Mouse (Mus musculus): ENCODE measurements at regions not wholly inside any gene's neighbourhood (a gene's known extent, or its start where the extent isn't known, plus 50 kb on each side); places are given as distances from the start of the nearest gene placed in this dataset.
A peak's percentile ranks its signal among the peaks of the same experiment; 100 is the strongest.

DNA sequence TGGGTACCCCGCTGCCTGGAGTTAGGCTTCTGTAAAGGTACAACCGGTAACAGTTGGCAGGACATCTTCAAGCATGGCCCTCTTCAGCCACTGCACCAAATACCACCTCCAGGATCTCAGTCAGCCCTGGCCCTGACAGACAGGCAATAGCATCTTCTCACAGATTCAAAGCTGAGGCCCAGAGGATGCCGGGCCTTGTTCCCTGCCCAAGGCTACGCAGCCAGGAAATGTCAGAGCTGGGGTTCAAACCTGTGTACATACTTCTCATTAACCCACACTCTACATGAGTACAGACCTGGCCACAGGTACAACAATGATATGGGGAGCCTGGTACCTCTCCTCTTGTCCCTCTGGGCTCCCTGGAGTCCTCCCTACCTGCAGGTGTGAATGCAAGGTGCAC, 497.3 kb downstream of the Med13l start:
- DNase-seq (ENCODE audit: low spot score in 2 of 2): no peak

DNA sequence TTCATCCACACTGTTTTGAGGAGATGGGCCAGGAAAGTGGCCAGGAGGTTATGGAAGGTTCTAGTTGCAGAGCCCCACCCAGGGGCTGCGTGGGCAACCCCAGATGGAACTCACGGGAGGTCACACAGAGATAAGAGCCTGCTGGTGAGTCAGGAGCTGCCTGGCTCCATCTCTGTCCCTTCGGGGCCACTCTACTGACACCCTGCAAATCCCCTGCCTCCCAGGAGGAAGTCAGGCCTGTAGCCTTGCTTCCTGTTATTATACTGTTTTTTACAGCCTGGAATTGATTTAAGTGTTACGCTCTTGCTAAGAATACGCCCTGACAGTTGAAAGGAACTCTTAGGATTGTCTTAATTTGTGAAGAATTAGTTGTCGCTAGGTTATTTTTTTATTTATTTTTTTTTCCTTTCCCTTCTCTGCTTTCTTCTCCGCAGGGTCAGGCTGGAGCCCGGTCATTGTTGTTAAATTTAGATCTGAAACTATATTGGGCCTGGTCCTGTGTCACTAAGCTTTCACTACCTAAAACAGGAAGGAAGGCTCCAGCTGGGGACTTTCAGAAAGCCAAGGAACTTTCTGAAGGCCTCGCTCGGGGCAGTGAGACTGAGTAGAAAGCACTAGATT, 497.9 kb downstream of the Med13l start:
- DNase-seq (ENCODE audit: low spot score in 2 of 2): no peak

DNA sequence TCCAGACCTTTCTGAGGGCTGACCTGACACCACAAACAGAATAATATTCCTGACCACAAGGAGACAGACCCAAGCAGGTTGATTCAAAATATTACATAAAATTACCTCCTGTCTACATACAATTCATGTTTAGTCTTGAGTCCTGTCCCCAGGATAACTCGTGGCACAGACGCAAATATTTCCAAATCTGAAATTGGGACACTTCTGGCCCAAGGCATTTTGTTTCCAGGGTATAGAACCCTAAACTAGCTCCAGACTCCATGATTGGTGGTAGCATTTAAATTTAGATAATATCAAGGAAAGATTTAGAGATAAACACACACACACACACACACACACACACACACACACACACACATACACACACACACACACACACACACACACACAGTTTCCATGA, 498.7 kb downstream of the Med13l start:
- no peak for DNase-seq (ENCODE audit: low spot score in 2 of 2)

DNA sequence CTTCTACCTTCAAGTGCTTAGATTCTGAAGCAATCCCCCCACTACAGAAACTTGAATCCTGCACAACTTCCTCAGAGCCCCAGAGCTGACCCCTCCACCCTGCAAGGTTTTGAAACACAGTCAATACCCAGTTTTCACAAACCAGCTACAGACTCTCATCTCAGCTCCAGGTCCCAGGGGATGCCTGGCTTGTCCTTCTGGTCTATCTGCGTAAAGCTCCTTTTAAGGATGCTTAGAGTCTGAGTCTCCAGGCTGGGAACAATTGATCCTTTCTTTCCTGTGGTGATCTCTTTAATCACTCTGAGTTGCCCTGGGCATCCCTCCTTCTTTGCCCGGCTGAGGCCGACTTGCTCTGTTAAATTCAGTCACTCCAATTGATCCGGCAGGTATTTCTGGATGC, 500.4 kb downstream of the Med13l start:
- DNase-seq (ENCODE audit: low spot score in 2 of 2): no peak

DNA sequence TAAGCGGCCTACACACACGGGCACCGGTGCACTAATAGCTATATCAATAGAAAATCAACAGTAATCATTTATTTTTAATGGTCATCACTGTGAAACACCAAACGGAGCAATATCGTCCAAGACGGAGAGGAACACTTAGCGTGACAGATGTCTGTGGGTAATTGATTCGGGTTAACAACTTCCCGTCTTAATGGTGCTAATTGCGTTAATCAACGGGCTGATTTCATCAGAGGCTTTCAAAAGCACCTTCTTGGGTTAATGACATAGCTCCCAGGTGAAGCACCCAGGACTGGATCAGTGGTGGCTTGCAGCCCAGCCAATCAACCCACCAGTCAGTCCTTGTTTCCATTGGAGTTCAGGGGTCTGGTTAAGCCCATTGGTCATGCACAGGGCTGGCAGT, 502.0 kb downstream of the Med13l start:
- DNase-seq (ENCODE audit: low spot score in 2 of 2): no peak

DNA sequence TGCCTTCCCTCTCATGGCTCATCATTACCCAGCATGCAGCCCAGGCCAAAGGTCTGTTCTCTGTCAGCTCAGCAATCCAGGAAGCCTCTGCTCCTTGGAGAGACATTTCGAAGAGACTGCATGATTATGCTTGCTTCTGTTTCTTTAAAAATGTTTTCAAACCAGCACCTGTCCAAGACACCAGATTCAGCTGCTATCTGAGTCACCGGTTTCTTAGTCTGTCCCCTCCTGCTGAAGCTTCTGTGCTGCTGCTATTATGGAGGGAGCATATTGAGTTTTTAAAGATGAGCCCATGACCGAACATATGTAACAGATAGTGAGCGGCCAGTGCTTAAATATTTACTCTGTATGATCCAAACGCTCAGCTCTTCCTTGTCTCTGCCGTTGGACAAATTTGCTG, 506.2 kb downstream of the Med13l start:
- peak; percentile 13 to 14 for DNase-seq (ENCODE audit: low spot score in 2 of 2)

DNA sequence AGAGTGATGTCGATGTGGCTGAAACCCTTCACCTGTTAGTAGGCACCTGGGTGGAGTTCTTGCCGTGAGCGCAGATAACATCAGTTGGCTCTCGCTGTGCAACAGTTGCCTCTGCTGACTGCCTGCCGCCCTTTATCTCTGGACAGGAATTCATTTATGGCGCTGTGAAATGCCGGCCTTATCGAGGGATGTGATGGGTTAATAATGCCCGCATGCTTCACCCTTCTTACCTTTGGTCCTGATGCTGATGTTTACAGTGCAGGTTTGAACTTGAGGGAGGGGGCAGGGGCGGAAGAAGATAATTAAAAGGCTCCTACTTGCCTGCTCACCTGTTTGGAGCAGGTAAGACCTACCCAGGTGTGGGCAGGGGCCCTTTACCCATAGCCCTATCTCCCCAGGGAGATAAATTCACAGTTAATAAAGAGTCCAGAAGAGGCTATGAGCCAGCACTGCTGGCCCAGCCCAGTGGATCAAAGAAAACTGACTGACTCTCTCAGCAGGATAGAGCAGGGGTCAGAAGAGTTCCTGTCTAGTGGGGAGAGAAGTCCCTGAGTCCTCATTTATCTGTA, 509.4 kb downstream of the Med13l start:
- no peak for DNase-seq (ENCODE audit: low spot score in 2 of 2)

DNA sequence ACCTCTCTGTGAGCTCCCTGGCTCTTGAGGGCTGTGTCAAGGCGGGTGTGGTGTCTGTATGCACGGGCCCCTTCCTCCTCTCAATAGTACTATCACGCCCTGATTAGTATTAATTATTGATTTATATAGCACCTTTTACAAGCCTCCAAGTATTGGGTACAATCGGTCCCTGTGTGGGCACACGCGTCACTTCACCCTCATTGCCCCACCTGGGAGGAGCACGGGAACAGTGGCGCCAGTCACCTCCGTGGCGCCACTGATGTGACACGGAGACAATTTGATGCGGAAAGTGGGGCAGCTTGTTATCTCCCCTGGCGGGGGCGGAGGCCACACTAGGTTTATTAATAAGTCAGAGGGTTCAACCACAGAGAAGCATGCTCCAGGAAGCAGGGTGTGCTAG, 512.2 kb downstream of the Med13l start:
- DNase-seq (ENCODE audit: low spot score in 2 of 2): no peak

DNA sequence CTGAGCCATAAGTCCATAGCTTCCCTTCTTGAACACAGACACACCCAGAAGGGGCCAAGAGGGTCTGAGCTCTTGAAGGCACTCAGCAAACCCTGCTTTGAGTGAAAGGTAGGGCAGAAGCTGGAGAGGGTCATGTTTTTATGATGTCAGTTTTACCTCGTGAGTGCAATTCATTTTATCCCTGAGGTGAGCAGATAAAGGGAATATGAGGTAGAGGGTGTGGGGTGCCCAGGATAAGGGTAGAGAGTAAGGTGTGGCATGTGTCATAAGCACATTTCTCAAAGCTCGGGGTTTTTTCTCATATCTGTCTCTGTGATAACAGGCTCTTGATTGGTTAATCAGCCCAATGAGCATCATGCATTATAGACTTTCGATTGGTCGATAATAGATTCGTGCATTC, 520.3 kb downstream of the Med13l start:
- DNase-seq (ENCODE audit: low spot score in 2 of 2): no peak

DNA sequence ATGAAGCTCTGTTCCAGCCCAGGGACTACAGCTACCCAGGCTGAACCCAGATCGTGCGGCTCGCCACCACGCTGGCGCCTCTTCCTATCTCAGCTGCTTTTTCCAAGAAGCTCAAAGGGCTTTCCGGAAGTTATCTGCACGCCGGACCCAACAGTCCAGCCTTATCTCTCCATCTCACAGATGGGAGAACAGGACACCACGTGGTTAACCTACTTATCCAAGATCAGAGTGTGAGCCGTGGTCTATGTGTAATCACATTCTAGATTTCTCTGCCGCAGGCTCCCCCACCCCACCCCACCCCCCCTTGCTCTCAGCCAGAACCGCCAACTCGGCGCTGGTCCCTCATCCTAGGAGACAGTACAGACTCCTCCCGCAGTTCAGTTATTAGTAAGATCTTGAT, 522.4 kb downstream of the Med13l start:
- no peak for DNase-seq (ENCODE audit: low spot score in 2 of 2)

DNA sequence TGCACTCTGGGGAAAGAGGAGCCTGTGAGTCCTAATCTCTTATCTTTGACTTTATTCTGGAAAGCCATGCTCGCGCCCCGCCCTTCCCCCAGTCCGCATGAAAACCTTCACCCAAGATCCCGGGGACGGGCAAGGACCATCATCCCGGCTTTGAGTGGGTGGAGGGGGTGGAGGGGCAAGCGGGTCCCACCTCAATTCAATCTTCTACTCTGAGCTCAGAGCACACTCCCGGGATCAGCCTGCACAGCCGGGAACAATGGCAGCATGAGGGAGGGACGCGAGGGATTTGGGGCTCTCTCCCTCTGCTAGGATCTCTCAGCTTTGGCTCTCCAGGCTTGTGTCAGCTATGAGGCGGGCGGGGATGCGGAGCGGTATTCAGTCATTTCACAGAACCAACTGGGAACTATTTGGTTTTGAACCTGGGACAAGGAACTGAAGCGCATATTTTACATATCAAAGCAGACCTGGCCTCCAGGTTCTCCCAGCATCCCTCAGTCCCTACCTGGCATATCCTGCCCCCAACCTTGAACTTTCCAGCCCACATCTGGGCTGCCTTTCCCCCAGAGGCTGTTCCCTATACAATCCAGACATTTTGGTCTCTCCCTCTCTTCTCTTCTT, 537.2 kb downstream of the Med13l start:
- no peak for DNase-seq (ENCODE audit: low spot score in 2 of 2)

DNA sequence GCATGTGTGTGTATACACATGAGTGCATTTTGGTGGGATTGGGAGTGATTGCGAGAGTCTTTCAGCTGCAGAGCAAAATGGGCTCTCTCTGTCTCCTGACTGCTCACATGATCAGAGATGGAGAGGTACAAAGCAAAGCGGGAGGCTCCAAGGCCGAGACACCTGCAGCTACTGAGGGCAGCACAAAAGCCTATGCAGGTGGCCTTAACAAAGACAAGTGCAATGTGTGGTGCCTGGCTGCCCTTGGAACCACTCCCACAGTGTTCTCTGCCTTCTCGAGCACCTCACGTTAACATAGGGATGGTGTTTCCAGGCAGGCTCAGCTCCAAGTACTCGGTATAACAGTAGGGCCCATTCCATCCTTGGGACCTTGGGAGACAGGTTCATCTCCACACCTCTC, 539.3 kb downstream of the Med13l start:
- no peak for DNase-seq (ENCODE audit: low spot score in 2 of 2)

DNA sequence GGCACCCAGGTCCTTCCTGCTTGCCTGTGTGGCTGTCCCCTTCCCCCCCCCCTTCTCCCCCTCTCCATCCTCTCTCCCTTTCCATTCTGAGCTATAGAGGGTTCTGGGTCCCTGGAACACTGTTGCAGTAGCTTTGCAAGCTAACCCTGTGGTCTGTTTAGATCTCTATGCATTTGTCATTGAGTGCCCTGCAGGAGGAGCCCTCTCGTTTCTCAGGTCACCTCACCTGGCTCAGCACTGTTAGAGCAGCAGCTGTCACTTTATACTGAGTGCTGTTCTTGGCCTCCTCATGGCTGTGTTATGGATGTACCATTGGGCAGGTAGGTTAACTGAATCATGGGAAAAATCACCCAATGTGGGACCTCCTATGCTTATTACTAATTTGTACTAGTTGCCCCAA, 543.0 kb downstream of the Med13l start:
- DNase-seq (ENCODE audit: low spot score in 2 of 2): no peak

DNA sequence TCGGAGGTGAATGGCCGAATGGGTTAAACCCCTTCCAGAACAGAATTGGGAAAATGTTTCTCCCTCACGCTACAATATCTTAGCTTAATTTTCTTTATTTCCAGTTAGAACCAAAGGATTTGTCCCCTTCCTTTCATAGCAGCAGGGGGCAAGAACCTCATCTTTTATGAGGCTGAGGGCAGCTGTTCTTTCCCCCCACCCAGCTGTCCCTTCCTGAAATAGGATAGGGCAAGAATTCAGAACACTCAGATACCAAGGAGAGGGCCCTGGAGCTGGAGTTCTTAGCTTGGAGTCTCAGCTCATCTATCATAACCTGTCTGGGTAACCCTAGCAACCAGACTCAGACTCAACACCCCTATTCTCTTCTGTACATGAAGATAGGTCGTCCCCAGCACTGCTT, 547.4 kb downstream of the Med13l start:
- no peak for DNase-seq (ENCODE audit: low spot score in 2 of 2)

DNA sequence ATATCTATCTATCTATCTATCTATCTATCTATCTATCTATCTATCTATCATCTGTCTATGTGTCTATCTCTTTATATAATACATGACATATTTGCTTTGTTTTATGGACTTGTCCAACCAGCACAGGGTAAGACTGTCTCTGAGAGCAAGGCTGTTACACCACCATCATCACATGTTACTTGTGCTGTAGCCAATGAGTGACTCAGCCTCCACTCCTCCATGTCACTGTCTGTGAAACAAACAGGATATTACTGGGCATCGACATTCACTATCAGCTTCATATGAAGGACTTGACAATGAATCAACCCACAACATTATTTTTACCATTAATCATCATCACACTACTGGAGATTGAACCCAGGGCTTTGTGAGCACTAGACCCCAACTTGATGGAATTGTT, 549.0 kb downstream of the Med13l start:
- no peak for DNase-seq (ENCODE audit: low spot score in 2 of 2)

DNA sequence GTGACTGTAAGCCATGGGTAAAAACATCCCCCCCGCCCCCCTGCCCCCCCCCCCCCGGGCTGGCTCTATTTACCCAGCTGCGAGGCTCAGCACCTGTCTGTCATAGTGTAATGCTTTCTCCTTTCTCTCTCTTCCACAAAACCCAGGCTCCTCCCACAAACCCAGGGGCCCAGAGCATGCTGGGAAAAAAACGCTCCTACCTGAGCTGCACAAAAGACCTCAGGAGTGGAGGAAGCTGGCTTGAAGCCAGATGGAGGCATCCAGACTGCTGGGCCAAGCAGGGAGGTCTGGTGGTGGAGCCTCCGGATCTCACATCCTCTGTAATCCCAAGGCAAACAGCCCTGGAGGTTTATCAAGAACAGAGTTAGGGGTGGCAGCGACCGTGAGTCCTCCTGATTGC, 553.6 kb downstream of the Med13l start:
- no peak for DNase-seq (ENCODE audit: low spot score in 2 of 2)

DNA sequence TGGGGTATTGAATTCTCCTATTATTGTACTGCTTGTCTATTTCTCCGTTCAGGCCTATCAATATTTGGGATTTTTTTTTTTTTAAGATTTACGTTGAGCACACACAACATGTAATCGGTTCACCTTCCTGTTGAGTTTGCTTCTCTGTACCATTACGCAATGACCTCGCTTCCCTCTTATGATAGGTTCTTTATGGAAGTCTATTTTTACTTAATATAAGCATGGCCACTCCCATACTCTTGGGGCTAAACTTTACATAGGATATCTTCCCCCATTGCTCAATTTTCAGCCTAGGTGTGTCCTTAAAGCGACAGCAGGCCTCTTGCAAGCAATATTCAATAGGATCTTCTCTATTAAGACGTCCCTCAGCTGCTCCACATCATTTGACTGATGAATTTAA, 544.7 kb upstream of the Tbx3 start:
- DNase-seq (ENCODE audit: low spot score in 2 of 2): no peak

DNA sequence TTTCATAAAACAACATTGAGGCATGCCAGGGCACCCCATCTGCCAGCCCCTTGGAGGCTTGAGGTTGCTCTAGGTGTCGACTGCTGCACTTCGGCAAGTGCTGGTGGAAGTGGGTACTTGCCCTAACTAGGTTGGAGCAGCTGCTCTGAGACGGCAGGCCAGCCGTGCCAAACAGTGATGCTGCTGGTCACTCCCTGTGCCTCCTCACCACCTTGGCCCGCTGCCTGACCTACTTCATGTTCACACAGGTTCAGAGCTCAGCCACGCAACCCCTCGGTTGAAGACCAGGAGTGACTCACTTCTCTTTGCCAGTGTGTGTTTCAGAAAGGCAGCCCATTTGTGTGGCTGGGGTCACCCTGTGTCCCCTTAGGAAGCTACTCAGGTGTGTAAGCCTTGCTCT, 540.3 kb upstream of the Tbx3 start:
- DNase-seq (ENCODE audit: low spot score in 2 of 2): no peak

DNA sequence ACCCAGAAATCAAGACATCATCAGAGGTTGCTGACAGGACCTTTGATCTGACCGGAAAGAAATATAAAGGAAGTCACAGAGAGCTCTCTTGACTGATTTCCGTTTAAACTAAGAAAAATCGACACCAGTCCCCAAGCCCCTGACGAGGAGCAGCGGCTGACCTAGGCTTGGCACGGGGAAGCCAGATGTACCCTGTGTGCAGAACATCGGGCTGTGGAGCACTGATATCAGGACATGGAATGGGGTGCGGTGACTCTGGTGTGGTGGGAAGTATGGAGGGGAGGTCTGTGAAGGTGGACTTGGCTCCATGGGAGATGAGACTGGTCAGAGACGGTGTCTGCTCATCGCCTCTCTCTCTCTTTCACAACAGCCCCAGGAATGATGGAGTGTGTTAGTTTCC, 539.0 kb upstream of the Tbx3 start:
- no peak for DNase-seq (ENCODE audit: low spot score in 2 of 2)

DNA sequence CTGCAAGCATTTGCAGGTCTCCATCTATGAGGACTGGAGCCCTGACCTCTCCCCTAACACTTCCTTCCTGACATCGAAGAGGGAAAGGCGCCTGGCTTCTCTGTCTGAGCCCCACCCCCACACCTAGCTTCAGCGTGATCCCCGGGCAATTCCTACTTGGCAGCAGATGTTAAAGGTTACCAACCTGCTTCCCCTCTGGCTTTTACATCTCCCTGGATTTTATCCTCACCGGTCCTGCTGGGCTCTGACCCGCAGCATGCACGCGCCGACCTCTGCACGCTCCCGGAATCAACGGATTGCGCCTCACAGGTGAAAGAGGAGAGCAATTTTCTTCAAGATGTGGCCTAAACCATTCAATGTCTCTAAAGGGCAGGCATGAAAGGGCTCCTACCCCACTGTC, 537.1 kb upstream of the Tbx3 start:
- DNase-seq (ENCODE audit: low spot score in 2 of 2): no peak

DNA sequence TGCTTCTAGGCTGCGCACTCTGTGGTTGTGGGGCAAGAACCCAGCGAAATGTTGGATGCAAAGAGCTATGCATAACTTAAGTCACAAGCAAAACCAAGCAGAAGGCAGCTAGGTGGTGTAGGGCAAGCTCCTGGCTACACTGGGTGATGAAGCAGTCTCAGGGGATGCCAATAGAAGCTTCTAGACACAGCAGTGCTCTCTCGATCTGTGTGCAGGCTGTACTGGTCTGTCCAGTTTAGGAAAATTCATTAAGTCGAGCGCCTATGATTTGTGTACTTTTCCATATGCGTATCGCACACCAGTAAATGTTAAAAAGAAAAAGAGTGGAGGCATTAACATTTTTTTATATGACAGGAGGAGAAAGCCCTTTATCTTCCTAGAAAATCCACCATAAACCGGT, 533.6 kb upstream of the Tbx3 start:
- DNase-seq (ENCODE audit: low spot score in 2 of 2): no peak

DNA sequence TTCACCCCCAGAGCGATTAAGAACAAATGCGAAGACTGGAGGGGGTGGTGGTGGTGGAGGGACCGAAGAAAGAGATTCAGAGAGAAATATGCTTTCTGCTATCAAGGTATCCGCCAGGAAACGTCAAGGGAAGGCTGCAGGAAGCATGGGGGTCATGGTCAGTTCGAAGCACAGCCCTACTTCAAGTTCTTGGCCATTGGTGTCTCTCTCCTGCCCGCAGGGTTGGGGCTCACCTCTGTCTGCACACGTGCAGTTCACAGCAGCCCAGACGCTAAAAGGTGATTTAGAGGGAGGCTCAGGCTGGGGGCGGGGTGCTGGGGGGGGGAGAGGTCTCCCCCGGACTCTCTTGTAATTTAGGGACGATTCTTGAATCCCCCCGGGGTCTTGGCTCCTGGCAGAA, 533.1 kb upstream of the Tbx3 start:
- DNase-seq (ENCODE audit: low spot score in 2 of 2): no peak

DNA sequence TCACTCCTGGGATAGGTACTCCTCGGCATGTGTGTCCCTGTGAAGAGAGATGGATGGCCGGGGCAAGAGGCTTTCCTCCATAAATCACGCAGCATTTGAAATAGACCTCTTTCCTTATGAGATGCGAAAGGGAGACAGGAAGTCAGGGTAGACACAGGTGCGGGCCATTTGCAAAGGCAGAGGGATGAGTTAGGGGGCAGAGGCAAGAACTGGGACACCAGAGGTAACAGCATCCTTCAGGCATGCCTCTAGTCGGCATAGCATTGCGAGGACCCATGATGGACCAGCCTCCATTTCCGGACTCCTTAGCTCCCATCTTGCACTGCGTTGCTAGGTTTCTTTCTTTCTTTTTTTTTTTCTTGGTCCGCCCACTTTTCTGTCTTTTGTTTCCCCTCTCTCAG, 532.6 kb upstream of the Tbx3 start:
- no peak for DNase-seq (ENCODE audit: low spot score in 2 of 2)

DNA sequence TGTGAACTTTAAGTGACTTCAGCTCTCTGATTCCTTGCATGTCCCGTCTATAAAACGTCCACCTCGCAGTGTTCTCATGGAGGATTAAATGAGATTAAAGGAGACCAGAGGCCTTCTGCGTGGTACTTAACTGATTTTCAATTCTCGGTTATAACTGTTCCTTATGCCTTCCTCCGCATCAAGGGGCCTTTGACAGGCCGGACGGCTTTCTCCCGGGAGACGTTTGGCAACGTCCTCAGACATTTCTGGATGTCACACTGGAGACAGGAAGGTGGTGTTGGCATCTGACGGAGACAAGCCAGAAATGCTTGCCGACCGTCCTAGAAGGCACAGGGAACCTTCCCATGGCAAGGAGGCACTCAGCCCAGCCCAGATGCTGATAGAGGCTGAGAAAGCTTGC, 532.2 kb upstream of the Tbx3 start:
- DNase-seq (ENCODE audit: low spot score in 2 of 2): no peak

Measured in layer of hippocampus, adult 8-10 months (tissue).